Mouse (Mus musculus): ENCODE results near the gene Grb2. TPM values are rescaled to one million over a fixed set of nuclear protein-coding genes. Genes with fewer than 3 reads are reported as not detected.

Gene Grb2
- 85.6 and 91.0 TPM in 2 replicates for polyA plus RNA-seq (2015; fragmentation: Nextera tagmentation; extraction: Ambion mirVana)

GRCm38 (mm10) chr11:115708209-115708876 lies at the start of gene Grb2:
Grb2 (minus strand) TSS chr11:115708597.
- under 1% methylated on average over 82 of the region's 91 CpGs for WGBS
- Histone ChIP-seq H3K9me3 (no peaks in the 10 kb centered on the region), H3K9ac (peak within 1 kb of the TSS; percentile 94), H3K27ac (peak within 1 kb of the TSS; percentile 90), H3K27me3 (no peaks in the 10 kb centered on the region), H3K4me1 (peaks cover 17% of the 10 kb centered on the region), H3K4me2 (peak within 1 kb of the TSS; percentile 84), H3K36me3 (no peaks in the 10 kb centered on the region), H3K4me3 (peak within 1 kb of the TSS; percentile 78)
- peak; percentile 96 for ATAC-seq (ENCODE audit: borderline replicate concordance, extremely low read depth, low FRiP score, low TSS enrichment)

DNA sequence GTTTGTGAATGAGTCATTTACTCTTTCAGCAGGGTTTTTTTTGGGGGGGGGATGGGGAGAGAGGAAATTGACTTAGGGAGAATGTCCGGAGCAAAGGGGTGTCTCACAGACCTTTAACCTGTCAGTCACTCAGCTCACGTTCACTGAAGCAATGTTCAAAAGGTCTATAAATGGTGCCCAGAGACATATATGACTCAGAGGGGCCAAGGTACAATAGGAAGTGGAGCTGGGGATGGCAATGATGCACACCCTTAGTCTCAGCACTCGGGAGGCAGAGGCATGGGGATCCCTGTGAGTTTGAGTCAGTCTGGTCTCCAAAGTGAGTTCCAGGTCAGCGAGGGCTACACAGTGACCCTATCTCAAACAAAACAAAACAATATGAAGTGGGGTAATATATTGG lies 45.1 kb upstream of the Grb2 start:
- 62% methylated on average over 4 of the region's 4 CpGs for WGBS
- Histone ChIP-seq H3K27me3 (no peaks in the 10 kb centered on the region), H3K4me1 (no peaks in the 10 kb centered on the region), H3K4me3 (no peak overlapping the region), H3K9ac (no peak overlapping the region), H3K9me3 (no peaks in the 10 kb centered on the region), H3K27ac (no peak overlapping the region), H3K36me3 (no peaks in the 10 kb centered on the region), H3K4me2 (no peak overlapping the region)
- no peak for ATAC-seq (ENCODE audit: borderline replicate concordance, extremely low read depth, low FRiP score, low TSS enrichment)

DNA sequence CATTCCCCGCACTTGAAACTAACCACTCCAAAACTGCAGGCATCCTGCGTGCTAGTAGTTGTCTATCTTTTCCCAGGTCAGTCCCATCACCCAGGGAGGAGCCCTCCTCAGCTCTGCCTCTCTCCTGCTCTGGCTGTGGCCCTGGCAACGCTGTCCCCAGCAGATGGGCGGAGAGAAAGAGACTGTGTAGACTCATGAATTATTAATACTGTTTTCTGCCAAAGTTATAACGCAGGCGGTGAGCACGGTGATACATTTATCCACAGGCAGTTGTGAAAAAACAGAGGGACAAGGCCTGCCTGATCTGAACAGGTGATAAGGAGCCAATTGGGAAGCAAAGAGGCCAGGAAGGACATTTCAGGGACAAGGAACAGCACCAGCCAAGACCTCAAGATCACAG lies 44.3 kb upstream of the Grb2 start:
- Histone ChIP-seq H3K9ac (no peak overlapping the region), H3K27ac (no peak overlapping the region), H3K27me3 (no peaks in the 10 kb centered on the region), H3K4me1 (no peaks in the 10 kb centered on the region), H3K4me3 (no peak overlapping the region), H3K36me3 (no peaks in the 10 kb centered on the region), H3K9me3 (no peaks in the 10 kb centered on the region), H3K4me2 (no peak overlapping the region)
- ATAC-seq (ENCODE audit: borderline replicate concordance, extremely low read depth, low FRiP score, low TSS enrichment), result no peak
- WGBS, result 79% methylated on average over 7 of the region's 7 CpGs

DNA sequence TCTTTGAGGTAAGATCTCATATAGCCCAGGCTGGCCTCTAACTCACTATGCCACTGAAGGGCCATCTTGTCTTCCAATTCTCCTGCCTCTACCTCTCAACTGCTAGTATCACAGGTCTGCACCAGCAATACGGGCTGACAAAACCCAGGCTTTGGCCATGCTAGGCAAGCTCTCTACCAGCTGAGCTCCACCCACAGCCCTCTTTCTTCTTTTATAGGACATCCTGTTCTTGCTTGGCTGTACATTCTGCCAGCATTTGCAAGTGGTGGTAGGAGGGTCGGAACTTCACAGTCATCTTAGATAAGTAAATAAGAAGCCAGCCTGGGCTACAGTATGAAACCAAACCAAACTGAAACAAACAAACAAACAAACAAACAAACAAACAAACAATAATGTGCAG lies 43.3 kb upstream of the Grb2 start:
- 61% methylated on average over 2 of the region's 2 CpGs for WGBS

GRCm38 (mm10) chr11:115749834-115750233 lies 41.4 kb upstream of the Grb2 start:
- WGBS, result 82% methylated on average over 5 of the region's 5 CpGs
- Histone ChIP-seq H3K4me1 (peaks cover 8% of the 10 kb centered on the region; the same call in 1 of the 2 replicates), H3K9me3 (no peaks in the 10 kb centered on the region), H3K9ac (no peak overlapping the region), H3K4me3 (no peak overlapping the region), H3K36me3 (no peaks in the 10 kb centered on the region), H3K4me2 (no peak overlapping the region), H3K27ac (no peak overlapping the region), H3K27me3 (no peaks in the 10 kb centered on the region)
- no peak for ATAC-seq (ENCODE audit: borderline replicate concordance, extremely low read depth, low FRiP score, low TSS enrichment)

More for the DNA sequence above, 43.3 kb upstream of the Grb2 start:
- H3K4me2 ChIP-seq, result no peak overlapping the region
- no peak for ATAC-seq (ENCODE audit: borderline replicate concordance, extremely low read depth, low FRiP score, low TSS enrichment)
- no peak overlapping the region for H3K27ac ChIP-seq
- peaks cover 5% of the 10 kb centered on the region; the same call in 1 of the 2 replicates for H3K4me1 ChIP-seq
- no peak overlapping the region for H3K9ac ChIP-seq
- H3K9me3 ChIP-seq, result no peaks in the 10 kb centered on the region
- no peak overlapping the region for H3K4me3 ChIP-seq
- no peaks in the 10 kb centered on the region for H3K36me3 ChIP-seq
- H3K27me3 ChIP-seq, result no peaks in the 10 kb centered on the region

GRCm38 (mm10) chr11:115747351-115747750 lies 39.0 kb upstream of the Grb2 start:
- peak overlapping the region; percentile 13; the same call in 1 of the 2 replicates for H3K4me3 ChIP-seq
- H3K9me3 ChIP-seq, result no peaks in the 10 kb centered on the region
- peaks cover 8% of the 10 kb centered on the region; the same call in 1 of the 2 replicates for H3K4me1 ChIP-seq
- ATAC-seq (ENCODE audit: borderline replicate concordance, extremely low read depth, low FRiP score, low TSS enrichment), result no peak
- no peaks in the 10 kb centered on the region for H3K27me3 ChIP-seq
- H3K36me3 ChIP-seq, result no peaks in the 10 kb centered on the region
- H3K27ac ChIP-seq, result no peak overlapping the region
- H3K4me2 ChIP-seq, result peak overlapping the region; percentile 34; the same call in 1 of the 2 replicates
- WGBS, result 8% methylated on average over 10 of the region's 15 CpGs
- no peak overlapping the region for H3K9ac ChIP-seq

GRCm38 (mm10) chr11:115746762-115747161 lies 38.4 kb upstream of the Grb2 start:
- ATAC-seq (ENCODE audit: borderline replicate concordance, extremely low read depth, low FRiP score, low TSS enrichment), result no peak
- 17% methylated on average over 8 of the region's 8 CpGs for WGBS
- no peaks in the 10 kb centered on the region for H3K27me3 ChIP-seq

GRCm38 (mm10) chr11:115746109-115746508 lies 37.7 kb upstream of the Grb2 start:
- H3K4me1 ChIP-seq, result peaks cover 8% of the 10 kb centered on the region; the same call in 1 of the 2 replicates
- ATAC-seq (ENCODE audit: borderline replicate concordance, extremely low read depth, low FRiP score, low TSS enrichment), result no peak
- H3K4me3 ChIP-seq, result no peak overlapping the region
- H3K9me3 ChIP-seq, result no peaks in the 10 kb centered on the region
- H3K9ac ChIP-seq, result no peak overlapping the region
- H3K27ac ChIP-seq, result no peak overlapping the region
- WGBS, result 76% methylated on average over 1 of the region's 1 CpGs
- H3K4me2 ChIP-seq, result no peak overlapping the region
- H3K36me3 ChIP-seq, result no peaks in the 10 kb centered on the region
- H3K27me3 ChIP-seq, result no peaks in the 10 kb centered on the region

More at GRCm38 (mm10) chr11:115746762-115747161, 38.4 kb upstream of the Grb2 start:
- no peak overlapping the region for H3K9ac ChIP-seq
- no peaks in the 10 kb centered on the region for H3K9me3 ChIP-seq
- no peaks in the 10 kb centered on the region for H3K36me3 ChIP-seq
- H3K4me1 ChIP-seq, result peaks cover 8% of the 10 kb centered on the region; the same call in 1 of the 2 replicates
- no peak overlapping the region for H3K27ac ChIP-seq
- H3K4me2 ChIP-seq, result 0 out of 2 replicates have a peak overlapping the region, but pooled peaks have one; percentile 34
- no peak overlapping the region for H3K4me3 ChIP-seq

DNA sequence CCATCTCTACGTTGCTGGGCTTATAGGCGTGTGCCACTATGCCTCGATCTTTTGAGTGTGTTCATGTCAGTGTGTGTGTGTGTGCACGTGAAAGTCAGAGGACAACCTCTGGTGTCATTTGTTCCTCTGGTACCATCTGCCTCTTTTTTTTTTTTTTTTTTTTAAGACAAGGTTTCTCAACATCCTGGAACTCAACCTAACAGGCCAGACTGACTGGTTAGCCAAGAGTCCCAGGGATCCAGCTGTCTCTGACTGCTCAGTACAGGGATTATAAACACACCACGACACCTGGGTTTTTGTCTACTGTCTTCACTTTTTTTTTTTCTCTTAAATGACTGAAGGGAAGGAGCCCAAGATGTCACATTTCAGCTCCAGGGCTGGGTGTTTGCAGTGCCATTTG lies 36.0 kb upstream of the Grb2 start:
- H3K4me3 ChIP-seq, result no peak overlapping the region
- H3K9ac ChIP-seq, result no peak overlapping the region
- H3K36me3 ChIP-seq, result no peaks in the 10 kb centered on the region
- no peaks in the 10 kb centered on the region for H3K9me3 ChIP-seq
- H3K4me1 ChIP-seq, result peaks cover 8% of the 10 kb centered on the region; the same call in 1 of the 2 replicates
- no peaks in the 10 kb centered on the region for H3K27me3 ChIP-seq
- no peak for ATAC-seq (ENCODE audit: borderline replicate concordance, extremely low read depth, low FRiP score, low TSS enrichment)
- H3K27ac ChIP-seq, result no peak overlapping the region
- 81% methylated on average over 5 of the region's 5 CpGs for WGBS
- H3K4me2 ChIP-seq, result no peak overlapping the region

- ATAC-seq (ENCODE audit: borderline replicate concordance, extremely low read depth, low FRiP score, low TSS enrichment), result no peak
- H3K27me3 ChIP-seq, result no peaks in the 10 kb centered on the region
- H3K27ac ChIP-seq, result no peak overlapping the region
- no peaks in the 10 kb centered on the region for H3K36me3 ChIP-seq
- H3K9ac ChIP-seq, result no peak overlapping the region
- H3K4me2 ChIP-seq, result no peak overlapping the region
- H3K4me1 ChIP-seq, result peaks cover 10% of the 10 kb centered on the region
- WGBS, result 79% methylated on average over 9 of the region's 9 CpGs
- H3K9me3 ChIP-seq, result no peaks in the 10 kb centered on the region
- H3K4me3 ChIP-seq, result no peak overlapping the region
Observed at GRCm38 (mm10) chr11:115742926-115743325, 34.5 kb upstream of the Grb2 start.

DNA sequence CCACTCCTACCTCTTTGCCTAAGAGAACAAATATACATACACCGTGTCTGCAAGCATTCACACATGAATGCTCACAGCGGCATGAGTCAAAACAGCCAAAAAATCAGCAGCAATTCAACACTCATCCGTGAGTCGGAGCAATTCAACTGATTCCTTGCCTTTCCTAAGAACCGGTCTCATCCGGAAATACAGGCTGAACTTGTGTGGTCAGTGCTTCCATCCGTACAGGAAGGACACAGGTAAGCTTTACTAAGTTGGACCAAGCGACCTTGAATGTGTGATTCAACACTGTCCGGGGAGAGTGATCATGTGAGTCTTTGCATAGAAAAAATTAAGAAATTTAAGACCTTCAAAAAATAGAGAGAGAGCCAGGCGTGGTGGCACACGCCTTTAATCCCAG lies 32.7 kb upstream of the Grb2 start:
- H3K36me3 ChIP-seq, result no peaks in the 10 kb centered on the region
- H3K27ac ChIP-seq, result no peak overlapping the region
- H3K9ac ChIP-seq, result no peak overlapping the region
- no peak overlapping the region for H3K4me3 ChIP-seq
- H3K4me2 ChIP-seq, result no peak overlapping the region
- H3K27me3 ChIP-seq, result no peaks in the 10 kb centered on the region
- 78% methylated on average over 11 of the region's 11 CpGs for WGBS
- no peak for ATAC-seq (ENCODE audit: borderline replicate concordance, extremely low read depth, low FRiP score, low TSS enrichment)
- H3K4me1 ChIP-seq, result peaks cover 3% of the 10 kb centered on the region; the same call in 1 of the 2 replicates
- no peaks in the 10 kb centered on the region for H3K9me3 ChIP-seq

DNA sequence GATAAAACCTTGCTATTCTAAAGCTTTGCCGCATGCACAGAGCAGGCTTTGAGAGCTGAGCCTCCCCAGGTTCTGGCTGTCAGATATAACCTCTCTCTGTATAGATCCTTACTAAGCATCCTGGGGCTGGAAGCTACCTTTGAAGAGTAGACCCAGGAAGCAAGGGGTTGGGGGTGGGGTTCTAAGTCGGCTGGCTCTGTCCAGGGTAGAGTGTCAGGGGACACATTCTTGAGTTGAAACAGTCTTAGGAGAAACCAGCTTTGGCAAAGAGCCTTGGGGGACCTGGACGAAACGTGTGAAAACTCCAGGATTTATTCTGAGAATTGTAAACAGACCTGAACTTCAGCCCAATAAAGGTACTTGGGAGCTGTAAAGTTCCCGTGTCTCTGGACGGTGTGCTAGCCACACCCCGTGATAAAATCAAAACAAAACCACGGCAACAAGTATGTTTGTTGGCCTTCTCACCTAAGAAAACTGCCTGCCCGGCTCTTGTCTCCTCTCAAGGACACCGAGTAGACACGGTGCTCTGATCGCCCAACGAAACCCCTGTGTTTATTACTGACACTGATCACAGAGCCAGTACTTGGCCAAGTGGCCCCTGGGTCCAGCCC lies 30.0 kb upstream of the Grb2 start:
- H3K9ac ChIP-seq, result no peak overlapping the region
- H3K27ac ChIP-seq, result no peak overlapping the region
- no peaks in the 10 kb centered on the region for H3K36me3 ChIP-seq
- no peak for ATAC-seq (ENCODE audit: borderline replicate concordance, extremely low read depth, low FRiP score, low TSS enrichment)
- H3K9me3 ChIP-seq, result no peaks in the 10 kb centered on the region
- H3K4me3 ChIP-seq, result no peak overlapping the region
- H3K4me1 ChIP-seq, result peaks cover 3% of the 10 kb centered on the region; the same call in 1 of the 2 replicates
- H3K27me3 ChIP-seq, result no peaks in the 10 kb centered on the region
- 31% methylated on average over 13 of the region's 13 CpGs for WGBS
- H3K4me2 ChIP-seq, result no peak overlapping the region
